Mouse (Mus musculus) intestine, embryonic 14.5 days (tissue): Measurements from ENCODE around the gene Cbx1. TPM values are rescaled to one million over a fixed set of nuclear protein-coding genes. Genes with fewer than 3 reads are reported as not detected.
"Not testable (repeated sequence)": the region's sequence is repeated elsewhere in the genome, so short reads cannot be mapped to it uniquely, and the experiment has no call there.

Source experiments
- ATAC-seq: fragments of 200-750 bp; cut with Nextera tagmentation; replicated peaks from 2 replicates; pipeline ENCODE4 v1.8.0; 2017; ENCODE audit warnings: low read depth, moderate number of reproducible peaks, moderate TSS enrichment, moderate library complexity; ENCODE audit not compliant: low FRiP score, low TSS enrichment
- DNase-seq: peaks from one replicate; pipeline ENCODE4 v3.0.0-alpha.2; 2018; ENCODE audit warnings: low spot score
- H3K27ac ChIP-seq: fragments of 300-500 bp; sonication (generic); 2 replicates; pipeline ENCODE4 v1.5.1; 2014; ENCODE audit warnings: low read depth, mild to moderate bottlenecking, control low read depth
- H3K27me3 ChIP-seq: fragments of 300-500 bp; sonication (generic); replicated peaks from 2 replicates; pipeline ENCODE4 v1.6.1; 2014; ENCODE audit warnings: low read length, control low read depth; ENCODE audit not compliant: control insufficient read depth, insufficient read depth
- H3K36me3 ChIP-seq: fragments of 300-500 bp; sonication (generic); 2 replicates; pipeline ENCODE4 v1.6.1; 2014; ENCODE audit warnings: low read length, control low read depth; ENCODE audit not compliant: control insufficient read depth, insufficient read depth
- H3K4me1 ChIP-seq: fragments of 300-500 bp; sonication (generic); replicated peaks from 2 replicates; pipeline ENCODE4 v1.6.1; 2014; ENCODE audit warnings: low read length, control low read depth, mixed read lengths; ENCODE audit not compliant: control insufficient read depth, insufficient read depth
- H3K4me2 ChIP-seq: fragments of 300-500 bp; sonication (generic); 2 replicates; pipeline ENCODE4 v1.6.1; 2014; ENCODE audit warnings: low read length
- H3K4me3 ChIP-seq: fragments of 300-500 bp; sonication (generic); 2 replicates; pipeline ENCODE4 v1.5.1; 2014; ENCODE audit warnings: low read depth, low read length, control low read depth, mixed read lengths
- H3K9ac ChIP-seq: fragments of 300-500 bp; sonication (generic); 2 replicates; pipeline ENCODE4 v1.6.1; 2014; ENCODE audit warnings: mild to moderate bottlenecking, low read length
- H3K9me3 ChIP-seq: fragments of 300-500 bp; sonication (generic); 2 replicates; pipeline ENCODE4 v1.6.1; 2016; ENCODE audit warnings: low read length, control low read depth; ENCODE audit not compliant: control insufficient read depth
- WGBS: fragments of 180-500 bp; shearing (Covaris S2); extraction: QIAGEN DNeasy Blood & Tissue Kit; methylation state at CpG from one replicate; pipeline ENCODE4 v1.1.7; 2014; 5-methylcytosine and 5-hydroxymethylcytosine counted together
- polyA plus RNA-seq: library from polyadenylated mRNA; unstranded; fragments of >200 nt; fragmentation: Nextera tagmentation; extraction: Ambion mirVana; gene quantifications from 2 replicates; pipeline ENCODE4 v1.2.1, GENCODE M21; 2014

The Cbx1 gene
- polyA plus RNA-seq, 1 experiment from 2014 or later = 87.8 TPM

DNA sequence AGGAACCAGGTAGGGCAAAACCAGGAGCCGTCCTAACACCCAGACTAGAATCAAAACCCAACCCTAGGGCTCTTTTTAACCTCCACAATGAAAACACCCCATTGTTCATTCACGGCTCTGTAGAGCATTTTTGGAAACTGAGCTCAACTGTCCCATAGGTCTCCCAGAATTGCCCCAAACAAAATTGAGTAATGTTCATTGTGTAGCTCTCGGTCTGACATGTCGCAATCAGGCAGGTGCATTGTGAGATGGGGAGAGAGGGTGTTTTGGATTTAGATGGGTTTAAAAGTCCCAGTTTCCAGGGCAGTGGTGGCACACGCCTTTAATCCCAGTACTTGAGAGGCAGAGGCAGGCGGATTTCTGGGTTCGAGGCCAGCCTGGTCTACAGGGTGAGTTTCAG, 50.5 kb downstream of the Cbx1 start:
- DNase-seq (no peak), ATAC-seq (no peak)
- 80% methylated on average over 7 of the region's 7 CpGs for WGBS
- no peaks in the 10 kb centered on the region for H3K9me3 ChIP-seq
- H3K4me1 ChIP-seq = no peaks in the 10 kb centered on the region
- no peaks in the 10 kb centered on the region; the same call in 1 of the 2 replicates for H3K27me3 ChIP-seq
- H3K4me2 ChIP-seq = no peak overlapping the region
- H3K36me3 ChIP-seq = no peaks in the 10 kb centered on the region
- no peak overlapping the region for H3K4me3 ChIP-seq
- no peak overlapping the region for H3K27ac ChIP-seq
- H3K9ac ChIP-seq = no peak overlapping the region

- no peaks in the 10 kb centered on the region for H3K9me3 ChIP-seq
- H3K4me2 ChIP-seq = no peak overlapping the region
- 70% methylated on average over 3 of the region's 3 CpGs for WGBS
- H3K27me3 ChIP-seq = no peaks in the 10 kb centered on the region; the same call in 1 of the 2 replicates
- no peaks in the 10 kb centered on the region for H3K4me1 ChIP-seq
- no peaks in the 10 kb centered on the region for H3K36me3 ChIP-seq
- DNase-seq (no peak), ATAC-seq (no peak)
- H3K27ac ChIP-seq = no peak overlapping the region
- H3K9ac ChIP-seq = no peak overlapping the region
- H3K4me3 ChIP-seq = no peak overlapping the region
These were observed 51.0 kb downstream of the Cbx1 start for GRCm38 (mm10) chr11:96839877-96840276.

DNA sequence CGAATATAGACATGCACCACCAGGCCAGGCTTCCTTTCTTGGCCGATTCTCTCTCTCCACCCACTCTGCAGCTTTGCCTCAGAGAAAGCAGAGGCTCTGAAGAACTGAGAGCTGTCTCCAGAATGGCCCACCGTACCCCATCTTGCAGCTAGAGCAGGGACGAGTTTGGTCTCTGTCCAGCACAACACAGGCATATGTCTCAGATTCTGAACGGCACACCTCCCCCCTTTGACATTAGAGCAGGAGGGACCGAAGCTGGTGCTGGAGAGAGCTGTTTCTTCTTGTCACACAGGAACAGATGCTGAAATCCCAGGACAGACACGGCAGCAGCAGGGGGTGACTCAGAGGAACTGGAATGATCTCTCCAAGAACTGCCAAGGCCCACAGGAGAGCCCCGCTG, 51.4 kb downstream of the Cbx1 start:
- Histone ChIP-seq H3K9me3 (no peaks in the 10 kb centered on the region), H3K27me3 (no peaks in the 10 kb centered on the region; the same call in 1 of the 2 replicates), H3K36me3 (no peaks in the 10 kb centered on the region), H3K4me1 (no peaks in the 10 kb centered on the region), H3K4me3 (no peak overlapping the region), H3K4me2 (no peak overlapping the region), H3K27ac (no peak overlapping the region), H3K9ac (no peak overlapping the region)
- 40% methylated on average over 8 of the region's 8 CpGs for WGBS
- DNase-seq (no peak), ATAC-seq (no peak)

DNA sequence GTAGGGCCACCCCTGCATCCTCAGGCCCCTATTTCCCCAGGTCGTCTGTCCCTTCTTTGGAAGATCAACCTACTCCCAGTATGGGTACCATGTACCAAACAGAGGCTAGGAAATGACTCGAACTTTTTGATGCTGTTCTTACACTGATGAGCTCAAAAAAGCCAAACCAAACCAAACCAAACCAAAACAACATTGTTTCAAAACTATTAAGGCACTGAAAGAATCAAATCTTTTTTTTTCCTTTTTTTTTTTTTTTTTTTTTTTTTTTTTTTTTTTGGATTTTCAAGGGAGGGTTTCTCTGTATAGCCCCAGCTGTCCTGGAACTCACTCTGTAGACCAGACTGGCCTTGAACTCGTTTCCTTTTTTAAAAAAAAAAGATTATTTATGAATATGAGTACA, 54.7 kb downstream of the Cbx1 start:
- no peak for DNase-seq
- Histone ChIP-seq H3K36me3 (no peaks in the 10 kb centered on the region), H3K9ac (no peak overlapping the region), H3K4me3 (no peak overlapping the region), H3K4me1 (no peaks in the 10 kb centered on the region), H3K9me3 (no peaks in the 10 kb centered on the region), H3K4me2 (no peak overlapping the region), H3K27me3 (no peaks in the 10 kb centered on the region), H3K27ac (no peak overlapping the region)
- 67% methylated on average over 3 of the region's 3 CpGs for WGBS
- ATAC-seq = no peak

- Histone ChIP-seq H3K36me3 (no peaks in the 10 kb centered on the region), H3K27ac (no peak overlapping the region), H3K9ac (no peak overlapping the region), H3K4me2 (no peak overlapping the region), H3K27me3 (no peaks in the 10 kb centered on the region), H3K9me3 (no peaks in the 10 kb centered on the region), H3K4me3 (no peak overlapping the region), H3K4me1 (0 out of 2 replicates have a peak, but pooled peaks cover 10% of the 10 kb centered on the region)
- 37% methylated on average over 3 of the region's 3 CpGs for WGBS
- ATAC-seq (no peak), DNase-seq (no peak)
These were observed 58.3 kb downstream of the Cbx1 start for GRCm38 (mm10) chr11:96847240-96847639.

- DNase-seq (no peak), ATAC-seq (no peak)
- Histone ChIP-seq H3K4me3 (no peak overlapping the region), H3K9ac (no peak overlapping the region), H3K9me3 (no peaks in the 10 kb centered on the region), H3K4me1 (0 out of 2 replicates have a peak, but pooled peaks cover 10% of the 10 kb centered on the region), H3K36me3 (no peaks in the 10 kb centered on the region), H3K27ac (no peak overlapping the region), H3K27me3 (no peaks in the 10 kb centered on the region), H3K4me2 (no peak overlapping the region)
- WGBS = 75% methylated on average over 9 of the region's 9 CpGs
These were observed 59.8 kb downstream of the Cbx1 start for GRCm38 (mm10) chr11:96848694-96849093.

GRCm38 (mm10) chr11:96849145-96849544, 60.2 kb downstream of the Cbx1 start:
- H3K36me3 ChIP-seq, H3K27me3 ChIP-seq, ATAC-seq, H3K27ac ChIP-seq, H3K4me1 ChIP-seq, H3K9ac ChIP-seq, H3K9me3 ChIP-seq, DNase-seq: not testable (repeated sequence)
- Histone ChIP-seq H3K4me2 (peak overlapping the region; percentile 74), H3K4me3 (peak overlapping the region; percentile 57)
- 73% methylated on average over 5 of the region's 5 CpGs for WGBS

GRCm38 (mm10) chr11:96849681-96850467, 60.9 kb downstream of the Cbx1 start, which contains the start of gene Copz2:
TSS of gene Copz2 (plus strand) at chr11:96849870.
- DNase-seq (peak; percentile 78), ATAC-seq (peak; percentile 69)
- H3K27me3 ChIP-seq = no peaks in the 10 kb centered on the region
- under 1% methylated on average over 54 of the region's 60 CpGs for WGBS
- H3K4me3 ChIP-seq = peak within 1 kb of the TSS; percentile 57
- peak within 1 kb of the TSS; percentile 58 for H3K9ac ChIP-seq
- peak within 1 kb of the TSS; percentile 59; the same call in 1 of the 2 replicates for H3K27ac ChIP-seq
- H3K4me2 ChIP-seq = peak within 1 kb of the TSS; percentile 74
- no peaks in the 10 kb centered on the region for H3K36me3 ChIP-seq
- no peaks in the 10 kb centered on the region for H3K9me3 ChIP-seq
- 0 out of 2 replicates have a peak, but pooled peaks cover 10% of the 10 kb centered on the region for H3K4me1 ChIP-seq

DNA sequence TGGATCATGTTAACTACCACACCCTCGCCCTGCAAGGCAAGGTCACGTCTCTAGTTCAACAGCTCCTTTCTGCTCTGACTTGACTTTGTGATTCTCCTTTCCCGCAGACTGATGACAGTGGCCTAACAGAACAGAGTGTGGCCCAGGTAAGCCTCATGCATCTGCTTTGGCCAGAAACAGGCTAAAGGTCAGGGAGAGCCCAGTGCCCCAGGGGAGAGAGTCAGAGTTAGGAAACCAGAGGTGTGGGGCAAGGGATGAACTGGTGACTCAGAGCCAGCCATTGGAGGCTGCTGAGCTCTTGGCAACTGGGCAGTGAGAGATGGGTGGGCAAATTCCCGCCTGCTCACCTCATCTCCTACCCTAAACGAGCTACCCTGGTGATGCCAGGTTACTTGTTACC, 68.5 kb downstream of the Cbx1 start:
- no peaks in the 10 kb centered on the region for H3K27me3 ChIP-seq
- no peak overlapping the region for H3K9ac ChIP-seq
- peaks cover 11% of the 10 kb centered on the region for H3K4me1 ChIP-seq
- H3K4me3 ChIP-seq = no peak overlapping the region
- no peak for DNase-seq
- WGBS = 78% methylated on average over 5 of the region's 5 CpGs
- H3K9me3 ChIP-seq = no peaks in the 10 kb centered on the region
- no peaks in the 10 kb centered on the region for H3K36me3 ChIP-seq
- no peak for ATAC-seq
- H3K4me2 ChIP-seq = no peak overlapping the region
- no peak overlapping the region for H3K27ac ChIP-seq
